Mouse (Mus musculus): ENCODE data around the gene Morf4l2. TPM values are rescaled to one million over a fixed set of nuclear protein-coding genes. Genes with fewer than 3 reads are reported as not detected.
"Not testable (repeated sequence)": the region's sequence is repeated elsewhere in the genome, so short reads cannot be mapped to it uniquely, and the experiment has no call there.

Morf4l2 gene
- total RNA-seq, 2 experiments from 2014 or later = 362 to 377 TPM

DNA sequence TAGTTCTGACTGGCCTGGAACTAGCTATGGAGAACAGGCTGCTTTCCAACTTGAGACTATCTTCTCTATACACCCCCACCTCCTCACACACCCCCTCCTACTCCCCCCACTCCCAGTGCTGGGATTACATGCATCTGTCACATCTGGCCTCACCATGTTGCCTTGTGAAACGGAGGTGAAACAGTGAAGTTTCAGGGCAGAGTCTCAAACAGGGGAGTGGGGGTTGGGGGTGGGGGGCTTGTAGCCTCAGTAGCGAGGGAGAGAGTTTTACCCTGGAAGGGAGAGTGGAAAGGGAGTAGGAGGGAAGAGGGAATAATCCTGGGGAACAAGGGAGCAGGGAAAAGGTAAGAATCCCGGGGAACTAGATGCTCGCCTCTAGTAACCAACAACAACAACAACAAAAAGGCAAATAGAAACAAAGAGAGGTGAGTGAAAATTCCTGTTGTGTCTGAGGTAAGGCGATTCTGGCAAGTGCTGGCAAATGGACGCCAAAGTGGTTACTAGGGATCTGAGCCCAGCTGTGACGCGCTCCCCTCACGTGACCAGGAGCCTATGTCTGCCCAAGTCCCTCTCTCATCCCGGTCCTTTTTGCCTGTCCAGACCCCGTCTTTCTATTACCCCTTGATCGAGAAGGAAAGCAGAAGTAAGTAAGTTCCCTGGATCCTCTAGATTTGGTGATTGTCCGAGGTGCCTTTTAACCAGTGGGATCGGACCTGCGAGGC lies 35.9 kb downstream of the Morf4l2 start, which contains the start of gene Tceal1:
Gene Tceal1 (plus strand): TSS at position 537 of the 722 bp plus-strand sequence.
- peak; percentile 50 to 76 for DNase-seq (ENCODE audit: low spot score in 2 of 2)

DNA sequence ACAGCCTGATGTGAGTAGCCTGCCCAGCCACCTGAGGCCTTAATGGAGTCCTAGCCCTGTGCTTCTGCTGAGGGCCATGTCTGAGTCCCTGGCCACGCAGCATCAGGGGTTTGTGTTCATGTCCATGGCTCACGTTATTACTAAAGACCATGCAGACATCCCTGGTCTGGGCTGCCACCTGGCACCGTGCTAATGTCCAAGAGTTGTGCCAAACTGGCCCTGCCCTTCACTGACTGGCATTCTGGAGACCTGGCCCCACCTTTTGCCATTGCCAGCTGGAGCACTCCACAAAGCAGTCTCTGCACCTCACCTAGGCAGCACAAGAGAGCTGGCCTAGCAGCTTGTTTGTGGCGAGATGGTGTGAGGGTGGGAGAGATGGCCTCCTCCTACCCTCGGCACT lies 50.3 kb downstream of the Morf4l2 start:
- no peak for DNase-seq (ENCODE audit: low spot score in 2 of 2)

DNA sequence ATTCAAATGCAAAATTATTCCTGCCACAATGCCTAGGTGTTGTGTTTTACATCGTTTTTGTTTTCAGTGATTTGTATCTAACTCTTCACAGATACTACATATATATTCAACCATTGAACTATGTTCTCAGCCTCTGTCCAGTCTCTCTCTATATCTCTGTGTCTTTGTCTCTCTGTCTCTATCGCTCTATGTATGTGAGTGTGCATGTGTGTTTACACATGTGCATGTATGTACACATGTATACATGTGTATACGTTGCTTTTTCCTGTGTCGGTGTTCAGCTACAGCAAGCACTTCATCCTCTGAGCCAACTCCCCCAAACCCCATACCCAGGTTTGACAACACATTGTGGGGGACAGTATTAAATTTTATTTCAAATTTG lies 51.2 kb downstream of the Morf4l2 start:
- no peak for DNase-seq (ENCODE audit: low spot score in 2 of 2)

DNA sequence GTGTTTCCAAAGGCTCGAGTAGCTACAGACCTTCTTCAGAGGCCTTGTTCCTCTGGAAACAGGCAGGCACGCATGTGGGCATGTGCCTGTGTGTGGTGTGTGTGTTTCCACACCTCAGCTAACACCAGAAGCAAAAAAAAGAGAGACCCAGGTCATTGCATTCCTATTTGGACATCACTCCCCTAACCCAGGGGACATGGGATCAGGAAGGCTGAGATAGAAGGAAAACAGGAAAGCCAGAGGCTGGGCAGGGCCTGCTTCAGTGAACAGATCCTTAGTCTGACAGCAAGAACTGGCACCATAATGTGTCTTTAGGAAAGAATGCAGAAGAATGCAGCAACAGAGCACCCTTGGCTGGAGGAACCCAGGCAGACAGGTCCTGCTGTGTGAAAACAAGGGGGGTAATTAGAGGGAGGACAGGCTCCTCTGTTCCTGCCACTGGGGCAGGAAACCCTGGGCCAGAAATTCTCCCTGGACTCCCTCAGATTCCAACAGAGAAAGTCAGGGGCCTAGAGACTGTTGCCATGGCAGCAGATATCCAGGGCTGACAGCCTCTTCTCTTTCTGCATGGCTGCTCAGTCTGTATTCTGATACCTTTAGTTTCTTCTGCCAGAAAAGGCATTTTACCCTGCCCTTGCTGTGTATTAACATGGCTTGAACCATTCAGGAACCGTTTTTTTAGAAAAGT lies 51.7 kb downstream of the Morf4l2 start:
- not testable (repeated sequence) for DNase-seq (ENCODE audit: low spot score in 2 of 2)

Other genes starting within 250 kb of the Morf4l2 start
- gene Kir3dl1, start 225.7 kb downstream of the Morf4l2 start, total RNA-seq (2021) = not detected
- not detected for gene Kir3dl2, start 199.6 kb downstream of the Morf4l2 start, total RNA-seq (2021)
- 100 to 1,000 TPM; 195 to 197 TPM for gene Tceal3, start 152.8 kb downstream of the Morf4l2 start, total RNA-seq (2021)
- gene Tceal1, start 35.7 kb downstream of the Morf4l2 start, total RNA-seq (2021) = 10 to 100 TPM; 15.8 to 15.9 TPM
- under 1 TPM in 1 of 2 experiments, not detected in 1; 0.35 TPM for gene Glra4, start 36.5 kb upstream of the Morf4l2 start, total RNA-seq (2021)
- 100 to 1,000 TPM; 682 to 762 TPM for gene Plp1, start 79.0 kb upstream of the Morf4l2 start, total RNA-seq (2021)
- gene Rab9b, start 125.1 kb upstream of the Morf4l2 start, total RNA-seq (2021) = 10 to 100 TPM; 16.9 to 30.6 TPM
- gene H2bfm, start 183.6 kb upstream of the Morf4l2 start, total RNA-seq (2021) = not detected
- 10 to 100 TPM; 10.5 to 23.9 TPM for gene Tmsb15b2, start 231.8 kb upstream of the Morf4l2 start, total RNA-seq (2021)
- 1 to 10 TPM; 4.2 to 4.4 TPM for gene Tmsb15l, start 233.2 kb upstream of the Morf4l2 start, total RNA-seq (2021)
- gene Tmsb15b1, start 233.2 kb upstream of the Morf4l2 start, total RNA-seq (2021) = 1 to 10 TPM; 1.1 to 9.9 TPM
- gene Zcchc18, start 249.5 kb upstream of the Morf4l2 start, total RNA-seq (2021) = 100 to 1,000 TPM; 267 to 271 TPM